Mouse (Mus musculus): ENCODE data around the gene Otogl. TPM values are rescaled to one million over a fixed set of nuclear protein-coding genes. Genes with fewer than 3 reads are reported as not detected.
"Not testable (repeated sequence)": the region's sequence is repeated elsewhere in the genome, so short reads cannot be mapped to it uniquely, and the experiment has no call there.

Gene Otogl
- polyA plus RNA-seq, 1 experiment from 2014 or later: 0.08 TPM

DNA sequence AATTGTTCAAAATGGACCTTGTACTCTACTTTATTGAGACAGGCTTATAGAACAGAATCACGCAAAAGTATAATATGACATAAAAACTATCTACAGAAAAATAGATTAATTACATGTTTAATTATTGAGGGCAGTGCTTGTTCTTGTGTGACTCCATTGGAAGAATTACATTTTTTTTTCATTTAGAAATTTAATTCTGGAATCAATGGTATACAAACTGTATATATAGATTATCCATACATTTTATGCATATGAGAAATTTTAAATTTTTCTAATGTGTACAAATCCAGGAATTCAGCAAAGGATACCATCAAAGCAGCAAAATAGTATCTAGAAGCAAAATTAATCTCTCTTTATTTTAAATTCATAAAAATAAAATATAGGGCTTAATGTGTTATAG is 67.0 kb downstream of the Otogl start:
- H3K9me3 ChIP-seq (ENCODE audit: control insufficient read depth, low read length): no peaks in the 10 kb centered on the region
- no peaks in the 10 kb centered on the region for H3K4me1 ChIP-seq (ENCODE audit: control insufficient read depth in 2 of 2, insufficient read depth in 2 of 2, low read length in 2 of 2)
- H3K9ac ChIP-seq (ENCODE audit: low read length): no peak overlapping the region
- ATAC-seq (ENCODE audit: insufficient number of reproducible peaks, insufficient read depth, low FRiP score, low read depth): no peak
- H3K4me3 ChIP-seq (ENCODE audit: control insufficient read depth in 1 of 2, insufficient read depth in 1 of 2, low read depth in 1 of 2, low read length in 2 of 2): no peak overlapping the region
- no peaks in the 10 kb centered on the region for H3K36me3 ChIP-seq (ENCODE audit: control insufficient read depth, insufficient read depth, low read length)
- no peak overlapping the region for H3K4me2 ChIP-seq (ENCODE audit: low read length)
- WGBS: 88% methylated on average over 1 of the region's 1 CpGs
- H3K27me3 ChIP-seq (ENCODE audit: control insufficient read depth, insufficient read depth, low read length): no peaks in the 10 kb centered on the region
- no peak overlapping the region for H3K27ac ChIP-seq (replicated peaks in 1 of 2; ENCODE audit: control insufficient read depth in 1 of 2, insufficient read depth in 1 of 2, low read depth in 2 of 2, low read length in 2 of 2)

DNA sequence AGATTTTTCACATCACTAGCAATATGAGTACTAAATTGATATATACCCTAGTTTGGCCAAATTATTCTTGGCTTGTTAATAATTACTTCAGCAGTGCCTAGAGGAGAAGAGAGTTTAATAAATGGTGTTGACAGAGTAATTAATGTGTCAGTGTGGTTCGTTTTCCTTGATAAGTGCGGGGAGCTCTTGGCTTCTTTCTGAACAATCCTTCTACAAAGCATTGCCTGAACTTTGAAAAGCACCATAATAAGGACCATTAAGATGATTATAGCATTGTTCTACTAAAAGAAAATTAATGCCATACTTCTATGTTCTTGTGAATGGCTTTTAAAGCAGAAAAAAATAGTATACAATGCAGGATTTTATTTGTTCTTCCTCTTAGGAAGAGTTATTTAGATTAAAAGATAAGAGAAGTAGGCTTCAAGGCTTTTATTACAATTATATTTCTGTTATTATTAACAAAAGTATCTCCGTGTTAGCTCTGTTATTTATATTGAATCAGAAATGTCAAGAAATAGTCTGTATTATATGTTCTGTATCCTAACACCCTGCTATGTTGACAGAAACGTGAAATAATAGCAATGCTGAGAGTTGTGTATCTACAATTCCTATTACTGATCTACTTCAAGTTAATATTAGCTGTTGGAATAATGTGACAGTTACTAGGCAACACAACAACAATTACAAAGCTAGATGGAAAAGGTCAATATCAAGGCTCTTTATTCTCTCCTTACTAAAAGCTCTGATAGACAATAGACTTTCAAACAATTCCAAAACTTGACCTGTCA is 77.3 kb downstream of the Otogl start:
- H3K9me3 ChIP-seq (ENCODE audit: control insufficient read depth, low read length): 0 out of 2 replicates have a peak, but pooled peaks cover 2% of the 10 kb centered on the region
- WGBS: 56% methylated on average over 4 of the region's 4 CpGs
- H3K27me3 ChIP-seq (ENCODE audit: control insufficient read depth, insufficient read depth, low read length): no peaks in the 10 kb centered on the region
- no peak overlapping the region for H3K27ac ChIP-seq (replicated peaks in 1 of 2; ENCODE audit: control insufficient read depth in 1 of 2, insufficient read depth in 1 of 2, low read depth in 2 of 2, low read length in 2 of 2)
- H3K36me3 ChIP-seq (ENCODE audit: control insufficient read depth, insufficient read depth, low read length): no peaks in the 10 kb centered on the region
- no peaks in the 10 kb centered on the region for H3K4me1 ChIP-seq (ENCODE audit: control insufficient read depth in 2 of 2, insufficient read depth in 2 of 2, low read length in 2 of 2)
- H3K9ac ChIP-seq (ENCODE audit: low read length): no peak overlapping the region
- no peak for ATAC-seq (ENCODE audit: insufficient number of reproducible peaks, insufficient read depth, low FRiP score, low read depth)
- H3K4me3 ChIP-seq (ENCODE audit: control insufficient read depth in 1 of 2, insufficient read depth in 1 of 2, low read depth in 1 of 2, low read length in 2 of 2): no peak overlapping the region
- H3K4me2 ChIP-seq (ENCODE audit: low read length): no peak overlapping the region

DNA sequence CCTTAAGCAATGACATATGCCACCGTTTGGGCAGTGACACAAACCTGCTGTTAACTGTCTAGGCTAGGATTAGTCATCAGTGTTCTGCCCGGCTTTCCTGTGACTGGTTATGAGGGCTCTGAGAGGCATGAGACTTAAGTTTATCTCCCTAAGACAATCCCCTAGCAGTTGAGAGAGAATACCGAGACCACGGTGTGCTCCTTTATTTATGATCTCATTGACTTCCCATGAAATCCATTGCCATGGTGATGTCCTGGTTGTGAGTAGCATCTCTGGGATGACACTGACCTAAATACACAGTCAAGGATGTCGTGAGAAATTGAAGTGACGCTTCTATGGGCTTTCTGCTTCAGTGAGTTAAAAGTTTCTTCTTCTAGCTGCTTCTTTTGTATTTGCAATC is 82.8 kb downstream of the Otogl start:
- Histone ChIP-seq H3K4me3 (ENCODE audit: control insufficient read depth in 1 of 2, insufficient read depth in 1 of 2, low read depth in 1 of 2, low read length in 2 of 2) (no peak overlapping the region), H3K27me3 (ENCODE audit: control insufficient read depth, insufficient read depth, low read length) (no peaks in the 10 kb centered on the region), H3K27ac (replicated peaks in 1 of 2; ENCODE audit: control insufficient read depth in 1 of 2, insufficient read depth in 1 of 2, low read depth in 2 of 2, low read length in 2 of 2) (no peak overlapping the region), H3K9ac (ENCODE audit: low read length) (no peak overlapping the region), H3K4me1 (ENCODE audit: control insufficient read depth in 2 of 2, insufficient read depth in 2 of 2, low read length in 2 of 2) (peaks cover 0 to 3% of the 10 kb centered on the region in 2 experiments; a peak in 1 of 4 replicates), H3K36me3 (ENCODE audit: control insufficient read depth, insufficient read depth, low read length) (no peaks in the 10 kb centered on the region), H3K4me2 (ENCODE audit: low read length) (no peak overlapping the region), H3K9me3 (ENCODE audit: control insufficient read depth, low read length) (no peaks in the 10 kb centered on the region)
- WGBS: 56% methylated on average over 6 of the region's 6 CpGs
- no peak for ATAC-seq (ENCODE audit: insufficient number of reproducible peaks, insufficient read depth, low FRiP score, low read depth)

DNA sequence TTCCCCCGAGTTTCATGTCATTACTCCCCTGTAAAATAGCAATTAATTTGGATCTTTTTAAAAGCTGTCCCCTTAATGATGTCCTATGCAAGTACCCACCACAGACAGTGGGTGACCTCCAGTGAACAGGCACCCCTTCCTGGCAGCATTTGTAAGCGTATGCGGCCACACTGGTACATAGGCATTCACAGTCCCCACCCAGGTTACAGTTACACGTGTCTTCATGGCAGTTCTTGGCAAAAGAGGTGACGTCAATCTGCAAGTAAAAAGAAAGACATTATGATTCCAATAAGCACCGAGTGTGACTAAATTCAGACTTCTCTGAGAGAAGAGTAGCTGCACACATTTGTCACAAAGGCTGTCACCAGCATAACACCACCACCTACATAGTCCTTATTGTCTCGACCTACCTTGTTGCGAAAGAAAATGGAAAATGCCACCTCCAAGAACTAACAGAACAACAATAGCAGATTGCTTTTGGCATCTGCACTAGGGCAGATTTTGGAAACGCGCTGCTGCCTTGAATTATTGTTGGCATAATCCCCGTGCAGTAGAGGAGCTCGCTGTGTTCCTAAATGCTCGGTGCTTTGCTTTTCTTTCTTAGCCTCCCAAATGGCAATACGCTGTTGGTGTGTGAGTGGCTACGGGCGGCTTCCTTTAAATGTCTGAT is 98.0 kb downstream of the Otogl start:
- 81% methylated on average over 16 of the region's 16 CpGs for WGBS
- H3K27me3 ChIP-seq (ENCODE audit: control insufficient read depth, insufficient read depth, low read length): no peaks in the 10 kb centered on the region
- ATAC-seq (ENCODE audit: insufficient number of reproducible peaks, insufficient read depth, low FRiP score, low read depth): no peak

DNA sequence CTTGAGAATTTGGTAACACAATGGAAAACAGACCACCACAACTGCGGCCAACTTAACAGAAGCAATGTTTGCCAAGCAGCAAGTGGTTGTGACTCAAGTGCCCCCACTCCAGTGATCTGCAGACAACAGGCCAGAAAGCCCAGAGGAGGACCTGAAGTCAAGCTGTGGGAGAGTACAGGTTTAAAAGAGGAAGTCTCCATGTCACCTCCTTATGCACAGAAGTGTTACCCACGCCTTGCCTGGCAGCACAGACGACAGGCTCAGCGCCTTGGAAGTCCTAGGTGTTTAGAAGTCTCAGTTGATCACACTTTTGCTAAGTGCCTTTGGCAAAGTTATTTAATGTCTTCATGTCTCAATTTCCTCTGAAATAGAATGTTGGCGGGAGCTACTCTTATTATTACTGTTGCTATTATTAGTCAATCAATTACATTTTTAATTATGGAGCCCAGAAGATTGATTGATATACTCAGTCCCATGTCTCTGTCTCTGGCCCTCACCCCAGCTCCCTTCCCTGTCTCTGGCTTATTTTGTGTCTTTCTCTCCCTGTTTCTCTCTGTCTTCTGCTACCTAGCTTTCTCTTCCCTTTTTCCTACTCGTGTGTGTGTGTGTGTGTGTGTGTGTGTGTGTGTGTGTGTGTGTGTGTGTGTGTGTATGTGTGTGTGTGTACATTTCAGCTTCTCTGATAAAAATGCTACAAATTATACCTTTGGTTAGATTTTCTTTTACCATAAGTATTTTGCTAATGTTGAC is 101.1 kb downstream of the Otogl start:
- no peak overlapping the region for H3K4me2 ChIP-seq (ENCODE audit: low read length)
- WGBS: 59% methylated on average over 6 of the region's 6 CpGs
- H3K27me3 ChIP-seq (ENCODE audit: control insufficient read depth, insufficient read depth, low read length): no peaks in the 10 kb centered on the region
- peaks cover 2 to 4% of the 10 kb centered on the region in 2 experiments for H3K4me1 ChIP-seq (ENCODE audit: control insufficient read depth in 2 of 2, insufficient read depth in 2 of 2, low read length in 2 of 2)
- H3K27ac ChIP-seq (replicated peaks in 1 of 2; ENCODE audit: control insufficient read depth in 1 of 2, insufficient read depth in 1 of 2, low read depth in 2 of 2, low read length in 2 of 2): no peak overlapping the region
- no peak overlapping the region for H3K9ac ChIP-seq (ENCODE audit: low read length)
- H3K9me3 ChIP-seq (ENCODE audit: control insufficient read depth, low read length): no peaks in the 10 kb centered on the region
- no peak for ATAC-seq (ENCODE audit: insufficient number of reproducible peaks, insufficient read depth, low FRiP score, low read depth)
- no peaks in the 10 kb centered on the region for H3K36me3 ChIP-seq (ENCODE audit: control insufficient read depth, insufficient read depth, low read length)
- no peak overlapping the region for H3K4me3 ChIP-seq (ENCODE audit: control insufficient read depth in 1 of 2, insufficient read depth in 1 of 2, low read depth in 1 of 2, low read length in 2 of 2)

More for the DNA sequence above, 98.0 kb downstream of the Otogl start:
- no peak overlapping the region for H3K9ac ChIP-seq (ENCODE audit: low read length)
- H3K4me3 ChIP-seq (ENCODE audit: control insufficient read depth in 1 of 2, insufficient read depth in 1 of 2, low read depth in 1 of 2, low read length in 2 of 2): no peak overlapping the region
- H3K9me3 ChIP-seq (ENCODE audit: control insufficient read depth, low read length): no peaks in the 10 kb centered on the region
- no peak overlapping the region for H3K27ac ChIP-seq (replicated peaks in 1 of 2; ENCODE audit: control insufficient read depth in 1 of 2, insufficient read depth in 1 of 2, low read depth in 2 of 2, low read length in 2 of 2)
- H3K36me3 ChIP-seq (ENCODE audit: control insufficient read depth, insufficient read depth, low read length): no peaks in the 10 kb centered on the region
- peaks cover 0 to 2% of the 10 kb centered on the region in 2 experiments; a peak in 2 of 4 replicates for H3K4me1 ChIP-seq (ENCODE audit: control insufficient read depth in 2 of 2, insufficient read depth in 2 of 2, low read length in 2 of 2)
- no peak overlapping the region for H3K4me2 ChIP-seq (ENCODE audit: low read length)

DNA sequence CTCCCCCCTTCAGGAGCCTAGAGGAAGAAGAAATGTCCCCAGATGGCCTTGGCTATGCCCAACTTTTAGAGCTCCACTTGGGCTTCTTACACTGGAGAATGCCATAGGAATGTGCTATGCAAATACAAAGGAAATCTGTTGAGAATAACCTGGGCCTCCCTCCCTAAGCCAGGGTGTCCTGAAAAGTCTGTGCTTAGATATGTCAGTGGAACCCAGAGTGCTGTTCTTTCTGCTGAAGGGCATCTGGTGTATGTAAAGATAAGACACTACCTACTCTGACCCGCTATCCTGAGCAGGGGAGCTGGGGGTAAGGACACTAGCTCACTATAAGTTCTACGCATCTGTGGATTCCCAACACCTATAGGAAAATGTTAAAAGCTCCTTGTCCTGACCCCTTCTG is 106.7 kb downstream of the Otogl start:
- Histone ChIP-seq H3K9ac (ENCODE audit: low read length) (no peak overlapping the region), H3K4me3 (ENCODE audit: control insufficient read depth in 1 of 2, insufficient read depth in 1 of 2, low read depth in 1 of 2, low read length in 2 of 2) (no peak overlapping the region), H3K9me3 (ENCODE audit: control insufficient read depth, low read length) (no peaks in the 10 kb centered on the region), H3K4me2 (ENCODE audit: low read length) (0 out of 2 replicates have a peak overlapping the region, but pooled peaks have one; percentile 1), H3K4me1 (ENCODE audit: control insufficient read depth in 2 of 2, insufficient read depth in 2 of 2, low read length in 2 of 2) (peaks cover 5 to 29% of the 10 kb centered on the region in 2 experiments), H3K36me3 (ENCODE audit: control insufficient read depth, insufficient read depth, low read length) (no peaks in the 10 kb centered on the region), H3K27me3 (ENCODE audit: control insufficient read depth, insufficient read depth, low read length) (no peaks in the 10 kb centered on the region), H3K27ac (replicated peaks in 1 of 2; ENCODE audit: control insufficient read depth in 1 of 2, insufficient read depth in 1 of 2, low read depth in 2 of 2, low read length in 2 of 2) (peak overlapping the region; percentile 21 to 57; a peak in 3 of 4 replicates)
- 10% methylated on average over 2 of the region's 2 CpGs for WGBS
- peak; percentile 47; the same call in 1 of the 2 replicates for ATAC-seq (ENCODE audit: insufficient number of reproducible peaks, insufficient read depth, low FRiP score, low read depth)

DNA sequence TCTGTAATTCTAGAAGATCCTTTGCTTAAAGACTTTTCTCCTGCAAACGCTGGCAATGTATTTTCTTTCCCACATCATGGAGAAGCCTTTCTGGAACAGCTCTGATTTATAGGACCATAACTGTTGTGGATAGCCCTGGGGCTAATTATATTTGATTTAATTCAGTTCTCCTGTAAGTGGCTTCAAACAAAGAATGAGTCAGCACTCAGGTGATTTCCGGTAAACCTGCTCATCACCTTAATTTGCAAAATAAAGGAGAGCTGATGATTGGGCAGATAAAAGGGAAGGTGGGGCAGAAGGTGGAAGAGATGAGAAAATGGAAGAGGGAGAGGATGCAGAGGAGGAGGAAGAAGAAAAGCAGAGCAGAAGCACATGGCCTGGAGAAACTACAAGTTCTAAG is 107.6 kb downstream of the Otogl start:
- H3K27me3 ChIP-seq (ENCODE audit: control insufficient read depth, insufficient read depth, low read length); H3K4me2 ChIP-seq (ENCODE audit: low read length); H3K9ac ChIP-seq (ENCODE audit: low read length); ATAC-seq (ENCODE audit: insufficient number of reproducible peaks, insufficient read depth, low FRiP score, low read depth); H3K9me3 ChIP-seq (ENCODE audit: control insufficient read depth, low read length); H3K36me3 ChIP-seq (ENCODE audit: control insufficient read depth, insufficient read depth, low read length); H3K27ac ChIP-seq (replicated peaks in 1 of 2; ENCODE audit: control insufficient read depth in 1 of 2, insufficient read depth in 1 of 2, low read depth in 2 of 2, low read length in 2 of 2); H3K4me3 ChIP-seq (ENCODE audit: control insufficient read depth in 1 of 2, insufficient read depth in 1 of 2, low read depth in 1 of 2, low read length in 2 of 2): not testable (repeated sequence)
- 74% methylated on average over 2 of the region's 2 CpGs for WGBS
- peaks cover 5 to 29% of the 10 kb centered on the region in 2 experiments for H3K4me1 ChIP-seq (ENCODE audit: control insufficient read depth in 2 of 2, insufficient read depth in 2 of 2, low read length in 2 of 2)

All from heart, embryonic 14.5 days (tissue).